9 mouse cellular contexts compared by ENCODE assay signal in the genomic region with DNA sequence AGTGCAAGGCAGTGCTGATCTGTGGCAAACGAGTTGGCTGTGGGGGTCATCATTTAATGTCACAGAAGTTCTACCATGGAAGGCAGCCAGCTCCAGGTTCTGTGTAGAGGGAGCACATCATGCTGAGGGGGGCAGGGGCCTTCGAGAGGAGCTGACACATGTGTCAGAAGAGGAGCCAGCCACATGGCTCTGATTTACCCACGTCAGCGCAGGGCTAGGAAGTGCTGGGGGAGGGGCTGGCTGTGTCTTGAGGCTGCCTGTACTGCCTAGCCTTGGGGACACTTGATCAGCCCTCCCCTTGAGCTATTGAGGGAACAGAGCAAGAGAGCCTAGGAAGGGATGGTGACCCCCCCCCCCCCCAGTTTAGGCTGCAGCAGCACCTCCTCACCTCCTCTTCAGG.
DNase-seq lines count a peak whose midpoint lies in the region; ATAC-seq lines count a peak whose summit lies in the region.
"Had no signal": no experiment of that assay in that cellular context is flagged by ENCODE, and none has a peak within 500 bp of the region (broad histone marks: within the 10 kb centered on the region; RNA-seq: fewer than 3 reads in every experiment).

No protein-coding gene starts in this region.

- H3K27ac ChIP-seq in heart, embryonic 15.5 days, result peak overlapping the region; percentile 58
- no peak overlapping the region for H3K27ac ChIP-seq in neural tube, embryonic 11.5 days (ENCODE audit: low read depth, low read length)
- H3K27ac ChIP-seq in forebrain, embryonic 16.5 days (ENCODE audit: low read length), result no peak overlapping the region
- H3K27ac ChIP-seq: liver, embryonic 13.5 days had no signal

- no peaks in the 10 kb centered on the region for H3K27me3 ChIP-seq in heart, embryonic 15.5 days
- no peaks in the 10 kb centered on the region for H3K27me3 ChIP-seq in neural tube, embryonic 11.5 days (ENCODE audit: control insufficient read depth, insufficient read depth, low read length)
- no peaks in the 10 kb centered on the region for H3K27me3 ChIP-seq in forebrain, embryonic 16.5 days (replicated peaks; ENCODE audit: control insufficient read depth, insufficient read depth, low read length)
- H3K27me3 ChIP-seq: liver, embryonic 13.5 days had no signal

- H3K4me2 ChIP-seq in heart, embryonic 15.5 days, result no peak overlapping the region
- H3K4me2 ChIP-seq in neural tube, embryonic 11.5 days (ENCODE audit: low read depth), result no peak overlapping the region
- no peak overlapping the region for H3K4me2 ChIP-seq in forebrain, embryonic 16.5 days (ENCODE audit: low read length)
- H3K4me2 ChIP-seq: liver, embryonic 13.5 days had no signal

- peaks cover 46% of the 10 kb centered on the region for H3K4me1 ChIP-seq in heart, embryonic 15.5 days (replicated peaks)
- peaks cover 13% of the 10 kb centered on the region; the same call in 1 of the 2 replicates for H3K4me1 ChIP-seq in neural tube, embryonic 11.5 days (ENCODE audit: control insufficient read depth, insufficient read depth, low read length)
- H3K4me1 ChIP-seq in forebrain, embryonic 16.5 days (replicated peaks; ENCODE audit: control insufficient read depth, insufficient read depth, low read length), result peaks cover 38% of the 10 kb centered on the region
- H3K4me1 ChIP-seq: liver, embryonic 13.5 days had no signal

- H3K9me3 ChIP-seq in heart, embryonic 15.5 days (replicated peaks), result no peaks in the 10 kb centered on the region
- no peaks in the 10 kb centered on the region for H3K9me3 ChIP-seq in neural tube, embryonic 11.5 days (ENCODE audit: control insufficient read depth, low read length)
- no peaks in the 10 kb centered on the region for H3K9me3 ChIP-seq in forebrain, embryonic 16.5 days (ENCODE audit: control insufficient read depth, low read length)
- H3K9me3 ChIP-seq: liver, embryonic 13.5 days had no signal

- 16% methylated on average over 4 of the region's 4 CpGs for WGBS in heart, embryonic 15.5 days
- 32% methylated on average over 4 of the region's 4 CpGs for WGBS in neural tube, embryonic 11.5 days
- 25% methylated on average over 4 of the region's 4 CpGs for WGBS in forebrain, embryonic 16.5 days

- no peak overlapping the region for H3K9ac ChIP-seq in heart, embryonic 15.5 days
- H3K9ac ChIP-seq in neural tube, embryonic 11.5 days (ENCODE audit: low read length), result no peak overlapping the region
- H3K9ac ChIP-seq in forebrain, embryonic 16.5 days (replicated peaks; ENCODE audit: low read depth, low read length), result no peak overlapping the region
- H3K9ac ChIP-seq: liver, embryonic 13.5 days had no signal

- peak; percentile 60; the same call in 1 of the 2 replicates for ATAC-seq in heart, embryonic 15.5 days (replicated peaks; ENCODE audit: insufficient number of reproducible peaks, insufficient read depth, low FRiP score, low read depth)
- no peak for ATAC-seq in neural tube, embryonic 11.5 days (ENCODE audit: insufficient read depth, low FRiP score, low TSS enrichment)
- peak; percentile 32; the same call in 1 of the 2 replicates for ATAC-seq in forebrain, embryonic 16.5 days

- no peaks in the 10 kb centered on the region for H3K36me3 ChIP-seq in heart, embryonic 15.5 days
- no peaks in the 10 kb centered on the region for H3K36me3 ChIP-seq in neural tube, embryonic 11.5 days (ENCODE audit: control insufficient read depth, insufficient read depth, low read length)
- no peaks in the 10 kb centered on the region for H3K36me3 ChIP-seq in forebrain, embryonic 16.5 days (ENCODE audit: control insufficient read depth, insufficient read depth)
- H3K36me3 ChIP-seq: liver, embryonic 13.5 days had no signal

- no peak overlapping the region for H3K4me3 ChIP-seq in heart, embryonic 15.5 days
- no peak overlapping the region for H3K4me3 ChIP-seq in neural tube, embryonic 11.5 days (ENCODE audit: low read depth, low read length)
- H3K4me3 ChIP-seq in forebrain, embryonic 16.5 days (replicated peaks; ENCODE audit: low read length), result no peak overlapping the region
- H3K4me3 ChIP-seq: liver, embryonic 13.5 days had no signal

- no peak for DNase-seq in heart, adult 8-10 months (ENCODE audit: low spot score)
- DNase-seq in neural tube, embryonic 11.5 days (ENCODE audit: low spot score), result peak; percentile 30
- DNase-seq in neural tube, embryonic 10.5 days (ENCODE audit: extremely low spot score, low spot score), result no peak
- DNase-seq in frontal cortex, postnatal 14 days (ENCODE audit: low spot score in 2 of 2), result no peak
- DNase-seq in spleen, postnatal 36 days (ENCODE audit: low spot score in 2 of 2), result no peak
- DNase-seq: kidney, adult 18-20 months; liver, embryonic 13.5 days had no signal
